Mouse (Mus musculus) hindbrain, embryonic 14.5 days (tissue): Measurements from ENCODE around the gene Gm38100. TPM values are rescaled to one million over a fixed set of nuclear protein-coding genes. Genes with fewer than 3 reads are reported as not detected.
A peak's percentile ranks its signal among the peaks of the same experiment; 100 is the strongest.

Experiments
- ATAC-seq: fragments of 200-750 bp; cut with Nextera tagmentation; 2 replicates; pipeline ENCODE4 v1.8.0; 2017; ENCODE audit warnings: moderate number of reproducible peaks, mild to moderate bottlenecking, moderate TSS enrichment, moderate library complexity; ENCODE audit not compliant: low FRiP score
- DNase-seq: peaks from one replicate; pipeline ENCODE4 v3.0.0-alpha.2; 2015; ENCODE audit warnings: low spot score
- H3K27ac ChIP-seq: fragments of 300-500 bp; sonication (generic); 2 replicates; pipeline ENCODE4 v1.5.1; 2014; ENCODE audit warnings: mild to moderate bottlenecking, moderate library complexity
- H3K27me3 ChIP-seq: fragments of 300-500 bp; sonication (generic); 2 replicates; pipeline ENCODE4 v1.6.1; 2014; ENCODE audit warnings: mild to moderate bottlenecking, low read length, mixed read lengths; ENCODE audit not compliant: control insufficient read depth, insufficient read depth
- H3K36me3 ChIP-seq: fragments of 300-500 bp; sonication (generic); replicated peaks from 2 replicates; pipeline ENCODE4 v1.6.1; 2014; ENCODE audit not compliant: control insufficient read depth, insufficient read depth
- H3K4me1 ChIP-seq: fragments of 300-500 bp; sonication (generic); replicated peaks from 2 replicates; pipeline ENCODE4 v1.6.1; 2014; ENCODE audit warnings: antibody characterized with exemption, low read length, mixed read lengths; ENCODE audit not compliant: control insufficient read depth, insufficient read depth
- H3K4me2 ChIP-seq: fragments of 300-500 bp; sonication (generic); replicated peaks from 2 replicates; pipeline ENCODE4 v1.6.1; 2014; ENCODE audit warnings: mild to moderate bottlenecking, moderate library complexity
- H3K4me3 ChIP-seq: fragments of 300-500 bp; sonication (generic); replicated peaks from 2 replicates; pipeline ENCODE4 v1.5.1; 2014; ENCODE audit warnings: mild to moderate bottlenecking, low read length
- H3K9ac ChIP-seq: fragments of 300-500 bp; sonication (generic); 2 replicates; pipeline ENCODE4 v1.6.1; 2014
- H3K9me3 ChIP-seq: fragments of 300-500 bp; sonication (generic); 2 replicates; pipeline ENCODE4 v1.6.1; 2016; ENCODE audit warnings: low read length; ENCODE audit not compliant: control insufficient read depth
- WGBS: fragments of 180-500 bp; shearing (Covaris S2); extraction: QIAGEN DNeasy Blood & Tissue Kit; methylation state at CpG from one replicate; pipeline ENCODE4 v1.1.7; 2014; 5-methylcytosine and 5-hydroxymethylcytosine counted together
- polyA plus RNA-seq: library from polyadenylated mRNA; unstranded; fragments of >200 nt; fragmentation: Nextera tagmentation; extraction: Ambion mirVana; gene quantifications from 2 replicates; pipeline ENCODE4 v1.2.1, GENCODE M21; 2014

Gene Gm38100
- polyA plus RNA-seq, 1 experiment from 2014 or later: not detected

- no peaks in the 10 kb centered on the region for H3K4me1 ChIP-seq
- H3K27ac ChIP-seq: no peak overlapping the region
- no peak overlapping the region for H3K4me3 ChIP-seq
- 0 out of 2 replicates have a peak, but pooled peaks cover 1% of the 10 kb centered on the region for H3K36me3 ChIP-seq
- no peaks in the 10 kb centered on the region for H3K27me3 ChIP-seq
- no peaks in the 10 kb centered on the region for H3K9me3 ChIP-seq
- DNase-seq (no peak), ATAC-seq (no peak)
- no peak overlapping the region for H3K9ac ChIP-seq
- WGBS: 65% methylated on average over 5 of the region's 5 CpGs
- H3K4me2 ChIP-seq: no peak overlapping the region
Measured at GRCm38 (mm10) chr1:175913728-175914303, 6.3 kb upstream of the Gm38100 start.

- Histone ChIP-seq H3K27me3 (no peaks in the 10 kb centered on the region), H3K36me3 (no peaks in the 10 kb centered on the region), H3K27ac (no peak overlapping the region), H3K4me3 (no peak overlapping the region), H3K9me3 (no peaks in the 10 kb centered on the region), H3K4me1 (no peaks in the 10 kb centered on the region), H3K4me2 (no peak overlapping the region), H3K9ac (no peak overlapping the region)
- DNase-seq (no peak), ATAC-seq (no peak)
- 90% methylated on average over 8 of the region's 8 CpGs for WGBS
Measured at GRCm38 (mm10) chr1:175921091-175921490, 962 bp downstream of the Gm38100 start.

GRCm38 (mm10) chr1:175923848-175924787, 4.0 kb downstream of the Gm38100 start:
- DNase-seq (peak; percentile 90), ATAC-seq (0 out of 2 replicates have a peak, but pooled peaks have one; percentile 58)
- H3K36me3 ChIP-seq: no peaks in the 10 kb centered on the region
- no peaks in the 10 kb centered on the region for H3K9me3 ChIP-seq
- WGBS: 53% methylated on average over 7 of the region's 7 CpGs
- H3K27me3 ChIP-seq: no peaks in the 10 kb centered on the region
- H3K4me1 ChIP-seq: no peaks in the 10 kb centered on the region
- no peak overlapping the region for H3K9ac ChIP-seq
- no peak overlapping the region for H3K27ac ChIP-seq
- H3K4me3 ChIP-seq: no peak overlapping the region
- no peak overlapping the region for H3K4me2 ChIP-seq

- no peak overlapping the region for H3K9ac ChIP-seq
- no peak for ATAC-seq
- H3K4me2 ChIP-seq: no peak overlapping the region
- no peaks in the 10 kb centered on the region for H3K36me3 ChIP-seq
- no peaks in the 10 kb centered on the region for H3K4me1 ChIP-seq
- H3K27me3 ChIP-seq: no peaks in the 10 kb centered on the region
- WGBS: 93% methylated on average over 5 of the region's 5 CpGs
- H3K4me3 ChIP-seq: no peak overlapping the region
- H3K27ac ChIP-seq: no peak overlapping the region
- no peaks in the 10 kb centered on the region for H3K9me3 ChIP-seq
- no peak for DNase-seq
Measured at GRCm38 (mm10) chr1:175931391-175931790, 11.3 kb downstream of the Gm38100 start.

- peak; percentile 97 for DNase-seq
- Histone ChIP-seq H3K9ac (peak overlapping the region; percentile 37; the same call in 1 of the 2 replicates), H3K4me1 (no peaks in the 10 kb centered on the region), H3K27ac (no peak overlapping the region), H3K4me2 (peak overlapping the region; percentile 41), H3K27me3 (no peaks in the 10 kb centered on the region), H3K9me3 (no peaks in the 10 kb centered on the region), H3K36me3 (no peaks in the 10 kb centered on the region), H3K4me3 (no peak overlapping the region)
- 13% methylated on average over 11 of the region's 11 CpGs for WGBS
- ATAC-seq: peak; percentile 83
Measured at GRCm38 (mm10) chr1:175936282-175936737, 16.2 kb downstream of the Gm38100 start.

- H3K27me3 ChIP-seq: no peaks in the 10 kb centered on the region
- WGBS: 77% methylated on average over 3 of the region's 3 CpGs
- no peak overlapping the region for H3K9ac ChIP-seq
- no peak overlapping the region for H3K27ac ChIP-seq
- ATAC-seq: no peak
- H3K36me3 ChIP-seq: no peaks in the 10 kb centered on the region
- no peak overlapping the region for H3K4me3 ChIP-seq
- H3K4me1 ChIP-seq: no peaks in the 10 kb centered on the region
- H3K9me3 ChIP-seq: no peaks in the 10 kb centered on the region
- DNase-seq: no peak
- no peak overlapping the region for H3K4me2 ChIP-seq
Measured at GRCm38 (mm10) chr1:175938731-175939130, 18.6 kb downstream of the Gm38100 start.

- no peak overlapping the region for H3K27ac ChIP-seq
- no peak for ATAC-seq
- no peaks in the 10 kb centered on the region for H3K9me3 ChIP-seq
- H3K27me3 ChIP-seq: no peaks in the 10 kb centered on the region
- H3K9ac ChIP-seq: no peak overlapping the region
- H3K4me1 ChIP-seq: no peaks in the 10 kb centered on the region
- no peaks in the 10 kb centered on the region for H3K36me3 ChIP-seq
- H3K4me2 ChIP-seq: no peak overlapping the region
- H3K4me3 ChIP-seq: no peak overlapping the region
- DNase-seq: no peak
- 95% methylated on average over 7 of the region's 7 CpGs for WGBS
Measured at GRCm38 (mm10) chr1:175943168-175943567, 23.0 kb downstream of the Gm38100 start.

- no peak overlapping the region for H3K9ac ChIP-seq
- no peaks in the 10 kb centered on the region for H3K36me3 ChIP-seq
- H3K27ac ChIP-seq: peak overlapping the region; percentile 38; the same call in 1 of the 2 replicates
- no peaks in the 10 kb centered on the region for H3K27me3 ChIP-seq
- DNase-seq (no peak), ATAC-seq (peak; percentile 34; the same call in 1 of the 2 replicates)
- no peak overlapping the region for H3K4me3 ChIP-seq
- H3K4me1 ChIP-seq: no peaks in the 10 kb centered on the region
- no peak overlapping the region for H3K4me2 ChIP-seq
- WGBS: 56% methylated on average over 4 of the region's 4 CpGs
- H3K9me3 ChIP-seq: no peaks in the 10 kb centered on the region
Measured at GRCm38 (mm10) chr1:175946718-175947315, 26.7 kb downstream of the Gm38100 start.

- no peak for DNase-seq
- Histone ChIP-seq H3K9ac (no peak overlapping the region), H3K4me2 (no peak overlapping the region), H3K4me1 (no peaks in the 10 kb centered on the region), H3K4me3 (no peak overlapping the region), H3K36me3 (no peaks in the 10 kb centered on the region), H3K27ac (no peak overlapping the region), H3K9me3 (no peaks in the 10 kb centered on the region), H3K27me3 (no peaks in the 10 kb centered on the region)
- 79% methylated on average over 3 of the region's 3 CpGs for WGBS
- no peak; the same call in 1 of the 2 replicates for ATAC-seq
Measured at GRCm38 (mm10) chr1:175950421-175950820, 30.3 kb downstream of the Gm38100 start.
